Mouse (Mus musculus): Measurements from ENCODE around the gene Ccnjl. TPM values are rescaled to one million over a fixed set of nuclear protein-coding genes. Genes with fewer than 3 reads are reported as not detected.

The Ccnjl gene
- total RNA-seq, 2 experiments from 2014 or later: 10.4 to 12.0 TPM

- no peak for DNase-seq
These were observed 404 bp upstream of the Ccnjl start for GRCm38 (mm10) chr11:43528078-43528682.

- DNase-seq: peak; percentile 21
These were observed 1.5 kb downstream of the Ccnjl start for GRCm38 (mm10) chr11:43530043-43530442.

- DNase-seq: peak; percentile 27
These were observed 3.0 kb downstream of the Ccnjl start for GRCm38 (mm10) chr11:43531619-43532018.

DNA sequence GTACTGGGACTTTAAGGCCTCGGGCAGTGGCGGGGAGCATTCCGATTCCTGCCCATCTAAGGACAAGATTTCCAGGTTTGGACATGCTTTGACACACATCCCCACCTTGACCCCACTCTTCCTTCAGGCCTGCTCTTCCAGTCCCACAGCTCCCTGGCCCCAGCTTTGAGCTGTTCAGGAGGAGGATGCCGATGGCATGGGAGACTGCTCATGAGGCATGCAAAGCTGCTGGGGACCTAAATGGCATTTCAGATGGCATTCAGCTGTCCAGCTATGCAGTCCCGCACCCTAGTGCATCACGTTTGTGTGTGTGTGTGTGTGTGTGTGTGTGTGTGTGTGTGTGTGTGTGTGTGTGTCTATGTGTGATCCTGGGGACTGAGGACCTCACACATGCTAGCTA, 8.5 kb downstream of the Ccnjl start:
- no peak for DNase-seq

DNA sequence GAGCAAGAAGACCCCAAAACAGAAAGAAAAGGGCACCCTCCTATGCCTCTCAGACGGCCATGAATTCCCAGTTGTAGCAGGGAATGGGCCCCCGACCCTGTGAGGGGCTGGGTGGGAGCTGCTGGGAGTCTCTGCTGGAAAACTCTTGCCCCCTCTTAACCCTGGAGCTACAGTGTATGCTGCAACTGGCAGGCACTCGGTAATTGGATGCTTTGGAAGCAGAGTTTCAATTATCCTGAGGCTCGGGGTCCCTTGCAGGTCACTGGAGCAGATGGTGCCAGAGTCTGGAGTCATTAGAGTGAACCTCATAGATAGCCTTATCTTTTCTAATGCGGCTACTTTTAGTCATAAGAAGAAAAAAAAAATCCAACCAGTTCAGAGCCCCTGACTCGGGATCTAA, 11.3 kb downstream of the Ccnjl start:
- DNase-seq: no peak

DNA sequence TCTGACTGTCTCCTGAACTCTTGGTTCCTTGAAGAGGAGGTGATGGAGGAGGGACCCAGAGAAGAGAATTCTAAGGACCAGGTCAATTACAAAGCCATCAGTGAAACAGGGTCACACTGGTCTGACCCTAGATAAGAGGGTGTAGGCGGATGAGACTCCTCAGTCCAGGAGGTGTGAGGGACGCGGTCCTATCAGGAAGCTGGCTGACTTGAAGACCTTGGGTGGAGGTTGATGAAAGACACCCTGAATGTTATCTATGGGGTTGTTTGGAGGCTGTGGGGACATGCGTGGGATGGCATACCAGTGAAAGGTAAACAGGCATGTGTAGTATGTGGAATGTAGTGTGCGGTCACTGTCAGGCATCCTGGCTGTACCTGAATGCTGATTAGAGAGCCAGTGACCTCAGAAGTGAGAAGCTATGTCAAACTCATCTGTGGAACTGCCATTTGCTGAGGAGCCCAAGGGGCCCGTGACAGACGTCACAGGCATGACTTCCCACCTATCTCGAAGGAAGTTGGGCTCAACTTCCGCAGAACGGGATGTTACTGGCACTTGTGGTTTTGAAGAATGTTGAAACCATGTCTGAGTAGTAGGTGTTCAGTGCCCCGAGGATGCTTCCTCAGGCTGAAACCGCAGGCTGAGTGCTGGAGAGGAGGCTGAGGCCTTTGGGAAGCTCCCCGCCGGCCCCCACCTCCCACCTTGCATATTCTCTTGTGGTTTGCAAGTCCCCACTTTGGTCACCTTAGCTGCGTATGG, 15.3 kb downstream of the Ccnjl start:
- no peak for DNase-seq

GRCm38 (mm10) chr11:43544819-43545218, 16.2 kb downstream of the Ccnjl start:
- DNase-seq: no peak

GRCm38 (mm10) chr11:43545873-43546475, 17.4 kb downstream of the Ccnjl start:
- DNase-seq: no peak

DNA sequence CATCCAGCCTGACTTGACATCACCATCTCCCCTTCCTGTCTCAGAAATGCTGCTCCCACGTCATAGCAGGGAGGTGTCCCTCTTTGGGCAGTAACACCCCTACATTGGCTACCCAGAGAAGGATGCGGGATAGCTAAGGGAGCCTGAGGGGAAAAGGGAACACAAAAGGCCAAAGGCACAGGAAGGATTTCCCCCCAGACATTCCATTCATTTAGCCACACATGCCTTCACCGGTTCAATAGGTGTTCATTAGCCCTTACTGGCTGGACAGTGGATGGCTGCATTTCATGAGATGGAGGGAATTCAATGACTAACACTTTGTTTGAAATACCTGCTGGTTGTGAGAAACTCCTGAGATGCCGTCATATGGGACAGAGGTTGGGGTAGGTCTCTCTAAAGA, 18.1 kb downstream of the Ccnjl start:
- DNase-seq: no peak

GRCm38 (mm10) chr11:43548148-43548547, 19.6 kb downstream of the Ccnjl start:
- peak; percentile 92 for DNase-seq

DNA sequence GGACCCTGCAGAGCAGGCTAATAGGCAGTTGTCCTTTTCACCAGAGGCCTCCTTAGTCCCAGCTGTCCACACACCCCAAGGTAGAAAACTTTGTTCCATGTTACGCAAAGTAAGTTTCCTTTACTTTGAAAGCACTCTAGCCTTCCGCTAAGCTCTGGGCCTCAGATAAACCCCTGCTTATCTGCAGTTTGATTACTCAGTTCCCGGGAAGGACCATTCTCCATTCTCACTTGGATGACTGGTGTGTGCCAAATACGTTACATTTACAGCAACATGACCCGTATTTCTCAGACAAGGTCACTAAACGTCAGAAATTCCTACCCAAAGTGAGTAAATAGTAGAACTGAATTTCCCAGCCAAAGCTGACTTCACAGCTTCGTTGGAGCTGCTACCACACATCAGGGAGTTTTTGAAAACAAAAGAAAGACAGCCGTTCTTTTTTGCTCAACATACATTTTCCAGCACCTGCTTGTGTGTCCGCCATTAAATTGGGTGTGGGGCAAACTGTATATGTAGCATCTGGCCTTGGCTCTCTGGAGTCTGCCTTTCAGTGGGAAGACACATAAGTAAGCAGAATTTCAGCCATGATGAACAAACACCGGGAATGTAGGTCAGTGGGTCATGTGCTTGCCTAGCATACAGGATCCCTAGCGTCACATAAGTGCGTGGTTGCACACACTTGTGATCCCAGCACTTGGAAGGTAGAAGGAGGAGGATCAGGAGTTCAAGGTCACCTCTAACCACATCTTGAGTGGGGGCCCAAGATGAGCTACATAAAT, 20.3 kb downstream of the Ccnjl start:
- DNase-seq: no peak

DNA sequence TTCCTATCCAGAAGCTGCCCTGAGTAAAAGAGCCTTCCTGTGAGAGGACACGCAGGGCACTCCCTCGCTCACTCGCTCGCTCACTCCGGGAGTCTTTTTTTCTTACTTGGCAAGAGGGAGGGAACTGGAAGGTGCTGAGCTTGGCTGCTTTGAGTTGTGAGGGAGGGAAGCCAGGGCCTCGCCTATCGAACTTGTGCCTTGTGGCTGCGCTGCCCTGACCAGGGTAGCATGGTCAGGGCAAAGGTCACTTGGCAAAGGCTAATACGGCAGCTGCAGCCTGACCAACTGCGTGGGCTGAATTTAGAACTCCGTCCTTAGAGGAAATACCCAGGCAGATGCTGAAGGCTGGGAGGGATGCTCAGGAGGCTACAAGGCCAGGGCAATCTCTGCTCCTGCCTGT, 21.1 kb downstream of the Ccnjl start:
- DNase-seq: peak; percentile 59

GRCm38 (mm10) chr11:43551756-43552155, 23.2 kb downstream of the Ccnjl start:
- DNase-seq: no peak

DNA sequence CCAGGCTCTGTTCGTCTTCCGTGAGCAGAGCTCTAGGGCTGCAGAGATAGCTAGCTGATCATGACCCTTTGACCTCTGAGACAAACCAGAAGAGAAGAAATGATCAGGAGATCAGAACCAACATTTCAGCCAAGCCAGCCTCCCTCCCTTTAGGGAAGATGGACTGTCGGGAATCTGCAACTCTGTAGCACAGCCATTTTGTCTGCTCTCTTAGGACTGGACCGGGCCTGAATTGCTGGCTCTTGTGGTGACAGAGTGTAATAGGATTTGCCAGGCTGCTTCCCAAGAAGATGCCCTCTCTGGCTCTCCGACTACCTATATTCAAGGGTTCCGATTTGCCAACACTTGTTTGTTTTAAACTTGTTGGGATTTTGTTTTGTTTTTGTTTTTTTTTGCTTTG, 24.1 kb downstream of the Ccnjl start:
- DNase-seq: no peak

GRCm38 (mm10) chr11:43556538-43556937, 28.0 kb downstream of the Ccnjl start:
- DNase-seq: no peak

GRCm38 (mm10) chr11:43559515-43560292, 31.1 kb downstream of the Ccnjl start:
- DNase-seq: no peak

GRCm38 (mm10) chr11:43563654-43564244, 35.2 kb downstream of the Ccnjl start:
- DNase-seq: no peak

- DNase-seq: no peak
These were observed 36.8 kb downstream of the Ccnjl start for GRCm38 (mm10) chr11:43565414-43565813.

- DNase-seq: no peak
These were observed 37.3 kb downstream of the Ccnjl start for GRCm38 (mm10) chr11:43565852-43566251.

DNA sequence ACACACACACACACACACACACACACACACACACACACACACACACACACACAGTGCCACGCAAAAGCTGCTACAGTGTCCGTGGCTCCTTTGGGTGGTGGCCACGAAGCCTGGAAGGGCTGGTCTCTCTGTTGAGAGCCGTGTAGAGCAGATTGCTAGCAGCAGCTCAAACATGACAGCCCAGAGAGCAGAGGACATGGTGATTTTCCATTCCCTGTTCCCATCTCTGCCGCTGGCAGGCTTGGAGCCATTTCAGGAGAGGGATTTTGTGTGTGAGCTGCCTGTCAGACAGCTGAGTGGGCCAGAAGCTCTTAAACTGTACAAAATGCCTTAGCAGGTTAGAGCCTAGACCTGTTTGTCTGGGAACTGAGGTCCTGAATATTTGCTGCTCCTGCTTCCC, 38.1 kb downstream of the Ccnjl start:
- peak; percentile 47 for DNase-seq

- peak; percentile 61 for DNase-seq
These were observed 39.7 kb downstream of the Ccnjl start for GRCm38 (mm10) chr11:43568263-43568662.

DNA sequence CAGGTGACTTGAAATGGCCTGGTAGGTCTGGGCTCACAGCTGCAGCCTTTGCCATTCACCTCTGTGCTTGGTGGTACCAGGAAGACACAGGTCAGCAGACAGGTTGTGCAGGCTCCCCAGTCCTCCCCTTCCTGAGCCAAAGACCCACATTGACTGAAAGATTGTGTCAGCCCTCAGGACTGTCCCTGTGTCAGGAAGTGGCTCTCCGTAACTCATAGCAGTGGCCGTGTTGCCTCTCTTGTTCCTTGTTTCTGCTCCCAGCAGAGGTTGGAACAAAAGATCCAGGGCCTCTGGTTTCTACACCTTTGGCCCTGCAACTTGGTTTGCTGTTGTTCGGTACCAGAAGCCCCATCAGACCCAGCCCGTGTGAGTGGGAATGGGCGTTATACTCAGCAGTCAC, 40.6 kb downstream of the Ccnjl start:
- no peak for DNase-seq
